Mouse (Mus musculus) granulocyte monocyte progenitor cell, adult 5-6 weeks (primary cell): ENCODE measurements around the gene B4galnt2. TPM values are rescaled to one million over a fixed set of nuclear protein-coding genes. Genes with fewer than 3 reads are reported as not detected.
A peak's percentile ranks its signal among the peaks of the same experiment; 100 is the strongest.

Source experiments
- ATAC-seq: replicated peaks from 2 replicates; pipeline ENCODE4 v1.8.0; 2016; ENCODE audit warnings: mild to moderate bottlenecking, moderate TSS enrichment, inconsistent platforms; ENCODE audit not compliant: poor library complexity, severe bottlenecking
- total RNA-seq, 2 experiments: library from RNA; stranded (forward) in 1 of 2; stranded (reverse) in 1 of 2; fragments of 200-712, 200-1000 nt in 1 of 2; fragments of >200 nt in 1 of 2; fragmentation: Nextera tagmentation in 1 of 2; gene quantifications; 2 replicates each; pipeline ENCODE4 v1.2.3; 2014 to 2017

B4galnt2 gene
- total RNA-seq, 2 experiments from 2014 or later: not detected

DNA sequence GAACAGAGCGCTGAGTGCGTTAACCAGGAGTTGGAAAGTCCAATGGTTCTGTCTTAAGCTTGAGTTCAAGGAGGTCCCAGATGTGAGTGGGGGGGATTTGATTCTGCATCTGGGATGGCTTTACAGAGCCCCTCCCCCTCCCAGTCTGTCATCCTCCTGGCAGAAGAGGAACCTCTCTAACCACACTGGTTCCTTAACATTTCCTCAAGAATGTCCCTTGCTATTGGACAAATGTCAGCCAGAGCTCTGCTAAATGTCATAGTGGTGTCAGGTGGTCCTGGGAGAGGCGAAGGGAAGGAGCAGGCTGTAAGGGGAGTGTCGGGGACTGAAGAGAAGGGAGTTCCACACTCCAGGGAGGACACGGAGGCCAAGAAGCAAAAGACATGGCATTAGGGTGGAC is 71.7 kb downstream of the B4galnt2 start:
- peak; percentile 76 for ATAC-seq

DNA sequence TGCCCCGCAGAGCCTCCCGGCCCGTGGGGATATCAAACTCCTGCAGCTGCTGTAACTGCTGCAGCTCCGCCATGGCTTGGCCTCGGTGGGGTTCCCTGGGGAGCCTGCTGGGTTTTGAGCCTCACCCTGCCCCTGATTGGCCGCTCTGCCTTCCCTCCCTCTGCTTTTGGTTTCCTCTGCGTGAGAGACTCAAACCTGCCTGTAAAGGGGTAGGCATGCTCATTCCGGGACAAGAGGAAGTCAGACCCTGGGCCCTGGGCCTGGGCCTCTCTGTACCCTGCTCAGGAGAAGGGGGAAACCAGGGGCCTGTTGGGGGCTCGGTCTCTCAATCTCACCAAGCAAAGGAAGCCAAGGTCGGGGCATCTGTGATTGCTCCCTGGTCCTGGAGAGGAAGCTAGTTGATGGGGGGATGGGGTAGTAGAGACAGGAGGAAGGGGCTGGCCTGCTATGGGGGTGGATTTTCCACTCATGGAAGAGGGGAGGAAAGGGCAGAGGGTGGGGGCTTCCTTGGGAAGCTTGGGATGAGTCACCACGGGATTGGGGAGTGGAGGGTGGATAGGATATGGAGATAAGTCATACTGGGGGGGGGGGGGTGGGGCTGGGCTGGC is 72.5 kb downstream of the B4galnt2 start, which contains the start of gene Abi3:
Gene Abi3 (minus strand): TSS at position 403 of the 608 bp plus-strand sequence.
- ATAC-seq: peak; percentile 68

DNA sequence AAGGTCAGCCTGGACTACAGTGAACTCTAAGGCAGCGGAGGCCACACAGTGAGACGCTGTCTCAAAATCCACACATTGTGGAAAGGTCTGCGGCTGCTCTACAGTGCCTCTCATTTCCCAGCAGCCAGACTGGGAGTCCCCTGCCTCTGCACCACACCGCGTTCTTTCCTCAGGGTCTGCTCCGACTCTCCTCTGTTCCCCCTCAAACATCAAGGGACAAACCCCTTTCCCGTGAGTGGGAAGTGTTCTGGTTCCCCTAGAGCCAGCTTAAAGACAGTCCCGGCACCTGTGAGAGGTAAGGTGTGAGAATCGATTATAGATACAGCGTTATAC is 73.2 kb downstream of the B4galnt2 start:
- no peak for ATAC-seq

DNA sequence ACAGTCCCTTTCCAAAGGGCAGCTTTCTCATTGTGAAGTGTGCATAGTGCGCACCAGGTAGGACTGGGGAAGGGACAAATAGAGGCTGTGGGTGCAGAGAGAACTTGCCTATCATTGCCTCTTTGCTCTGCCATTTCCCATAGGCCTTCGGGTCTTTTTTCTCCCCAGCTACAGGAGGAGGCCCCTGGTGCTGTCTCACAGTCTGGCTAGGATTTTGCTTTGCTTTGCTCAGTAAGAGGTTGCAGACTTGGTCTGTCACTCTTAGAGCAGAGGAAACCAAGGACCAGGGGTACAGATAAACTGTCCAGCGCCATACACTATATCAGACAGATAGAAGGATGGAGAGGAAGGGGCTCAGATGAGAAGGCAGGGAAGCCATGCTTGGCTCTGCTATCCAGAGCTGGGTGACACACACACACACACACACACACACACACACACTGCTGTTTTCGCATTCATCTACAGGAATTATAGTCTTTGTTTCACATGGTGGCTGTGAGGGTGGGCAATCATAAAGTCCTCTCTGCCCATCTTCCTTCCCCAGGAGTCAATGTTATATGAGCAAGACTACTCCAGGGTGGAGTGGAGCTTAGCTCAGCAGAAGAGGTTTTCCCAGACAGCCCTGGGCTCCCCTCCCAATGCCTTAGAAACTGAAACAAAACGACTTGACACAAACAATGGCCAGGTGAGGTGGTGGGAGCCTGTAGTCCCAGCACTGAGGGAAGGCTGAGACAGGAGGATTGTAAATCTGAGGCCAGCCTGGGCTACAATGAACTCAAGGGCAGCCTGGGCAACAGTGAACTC is 73.8 kb downstream of the B4galnt2 start:
- no peak for ATAC-seq

DNA sequence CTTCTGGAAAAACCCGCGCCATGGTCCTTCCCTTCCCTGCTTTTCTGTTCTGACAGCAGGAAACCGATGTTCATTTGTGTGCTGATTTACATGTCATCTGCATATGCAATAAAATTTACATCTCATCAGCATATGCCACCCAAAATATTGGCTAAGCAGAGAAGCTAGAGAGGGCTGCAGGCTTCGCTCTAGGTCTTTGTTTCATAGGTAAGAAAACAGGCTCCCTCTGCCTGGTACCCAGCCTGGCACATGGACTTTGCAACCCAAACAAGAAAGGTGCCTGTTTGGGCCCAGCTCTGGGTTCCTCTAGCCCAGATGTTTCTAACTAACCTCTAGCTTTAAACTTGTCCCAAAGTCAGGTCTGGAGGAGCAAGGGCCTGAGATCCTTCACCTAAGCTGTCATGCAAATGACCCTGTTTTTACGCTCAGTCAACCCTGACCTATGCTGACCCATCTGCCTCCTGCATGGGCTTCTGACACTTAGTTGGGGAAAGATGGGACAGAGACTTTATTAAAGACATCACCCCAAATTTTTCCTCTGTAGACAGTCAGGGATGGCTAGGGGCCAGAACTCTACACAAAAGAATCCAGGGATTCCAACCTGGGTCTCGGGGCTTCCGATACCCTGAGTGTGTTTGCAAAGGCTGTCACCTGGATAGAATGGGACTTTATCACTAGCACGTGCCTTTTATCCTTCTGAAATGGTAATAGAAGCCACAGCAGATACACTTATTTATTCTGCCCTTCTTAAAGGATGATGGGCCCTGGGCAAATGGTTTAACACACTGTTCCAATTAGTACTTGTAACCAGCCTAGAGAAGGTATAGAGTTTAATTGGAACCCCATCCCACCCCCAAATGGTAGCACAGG is 75.5 kb downstream of the B4galnt2 start:
- no peak for ATAC-seq

DNA sequence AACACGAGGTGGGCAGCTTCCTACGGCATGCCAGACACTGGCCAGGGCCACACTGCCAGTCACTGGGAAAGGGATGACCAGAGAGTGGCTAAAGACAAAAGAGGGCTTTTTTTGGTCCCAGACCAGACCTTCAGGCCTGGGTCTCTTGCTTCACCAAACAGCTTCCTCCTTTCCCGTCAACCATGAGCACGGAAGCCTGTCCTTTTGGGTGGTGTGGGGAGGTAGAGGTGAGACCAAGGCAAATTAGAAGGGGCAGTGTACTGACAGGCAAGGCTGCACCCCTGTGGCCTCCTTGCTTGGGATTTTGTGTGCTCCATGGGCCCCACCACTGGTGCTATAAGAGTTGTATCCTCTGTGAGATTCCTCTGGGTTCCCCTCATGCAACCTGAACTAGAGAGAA is 76.1 kb downstream of the B4galnt2 start:
- no peak for ATAC-seq

DNA sequence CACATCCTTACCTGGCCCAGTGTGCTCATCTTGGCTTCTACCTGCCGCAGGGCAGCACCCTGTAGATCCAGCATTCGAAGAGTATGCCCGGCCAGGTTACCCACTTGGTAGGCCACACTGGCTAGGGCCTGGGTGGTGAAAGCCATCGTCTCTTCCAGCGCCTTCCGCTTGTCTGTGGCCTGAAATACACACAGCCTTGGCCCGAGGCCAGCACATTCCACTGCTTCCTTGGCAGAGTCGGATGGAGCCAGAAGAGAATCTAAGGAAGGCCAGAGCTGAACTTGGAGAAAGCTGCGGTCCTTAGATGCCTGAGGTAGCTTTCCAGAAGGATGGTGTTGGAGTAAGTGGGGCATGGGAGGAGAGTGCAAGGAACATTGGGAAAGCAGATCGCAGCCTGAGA is 77.6 kb downstream of the B4galnt2 start, which contains the start of gene Gngt2:
Gene Gngt2 (plus strand): TSS at position 158 of the 400 bp plus-strand sequence.
- no peak for ATAC-seq

DNA sequence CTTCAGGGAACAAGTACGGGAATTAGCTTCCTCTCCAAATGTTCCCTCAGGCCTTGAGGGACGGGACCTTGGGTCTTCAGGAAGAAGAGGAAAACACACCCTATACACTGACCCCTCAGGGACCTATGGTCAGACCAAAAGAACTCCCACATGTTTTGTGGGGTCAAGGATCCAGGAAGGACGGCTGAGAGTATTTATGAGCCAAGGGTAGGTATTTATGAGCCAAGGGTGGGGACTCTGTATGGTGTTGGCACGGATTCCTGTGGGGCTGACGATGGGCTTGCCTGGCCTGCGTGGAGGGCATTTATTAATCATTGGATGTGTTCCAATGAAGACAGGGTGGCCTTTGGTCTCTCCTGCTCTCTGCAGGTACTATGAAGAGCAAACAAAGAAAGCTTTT is 78.3 kb downstream of the B4galnt2 start:
- no peak for ATAC-seq

DNA sequence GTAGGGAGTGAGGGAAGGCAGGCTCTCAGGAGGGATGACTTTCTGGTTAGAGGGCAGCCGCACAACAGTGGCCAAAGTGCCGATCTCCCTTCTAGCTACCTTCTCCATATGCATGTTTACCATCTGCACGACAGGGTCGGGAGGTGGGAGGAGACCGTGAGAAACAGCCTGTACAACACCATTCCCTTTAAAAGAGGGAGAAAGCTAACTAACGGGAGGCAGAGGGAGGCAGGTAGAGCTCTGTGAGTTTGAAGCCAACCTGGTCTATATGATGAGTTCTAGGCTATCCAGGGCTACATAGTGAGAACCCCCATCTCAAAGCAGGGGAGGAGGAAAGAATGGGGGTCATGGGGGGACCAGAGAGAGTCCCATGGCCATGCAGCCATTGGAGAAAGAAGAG is 78.9 kb downstream of the B4galnt2 start:
- ATAC-seq: no peak

DNA sequence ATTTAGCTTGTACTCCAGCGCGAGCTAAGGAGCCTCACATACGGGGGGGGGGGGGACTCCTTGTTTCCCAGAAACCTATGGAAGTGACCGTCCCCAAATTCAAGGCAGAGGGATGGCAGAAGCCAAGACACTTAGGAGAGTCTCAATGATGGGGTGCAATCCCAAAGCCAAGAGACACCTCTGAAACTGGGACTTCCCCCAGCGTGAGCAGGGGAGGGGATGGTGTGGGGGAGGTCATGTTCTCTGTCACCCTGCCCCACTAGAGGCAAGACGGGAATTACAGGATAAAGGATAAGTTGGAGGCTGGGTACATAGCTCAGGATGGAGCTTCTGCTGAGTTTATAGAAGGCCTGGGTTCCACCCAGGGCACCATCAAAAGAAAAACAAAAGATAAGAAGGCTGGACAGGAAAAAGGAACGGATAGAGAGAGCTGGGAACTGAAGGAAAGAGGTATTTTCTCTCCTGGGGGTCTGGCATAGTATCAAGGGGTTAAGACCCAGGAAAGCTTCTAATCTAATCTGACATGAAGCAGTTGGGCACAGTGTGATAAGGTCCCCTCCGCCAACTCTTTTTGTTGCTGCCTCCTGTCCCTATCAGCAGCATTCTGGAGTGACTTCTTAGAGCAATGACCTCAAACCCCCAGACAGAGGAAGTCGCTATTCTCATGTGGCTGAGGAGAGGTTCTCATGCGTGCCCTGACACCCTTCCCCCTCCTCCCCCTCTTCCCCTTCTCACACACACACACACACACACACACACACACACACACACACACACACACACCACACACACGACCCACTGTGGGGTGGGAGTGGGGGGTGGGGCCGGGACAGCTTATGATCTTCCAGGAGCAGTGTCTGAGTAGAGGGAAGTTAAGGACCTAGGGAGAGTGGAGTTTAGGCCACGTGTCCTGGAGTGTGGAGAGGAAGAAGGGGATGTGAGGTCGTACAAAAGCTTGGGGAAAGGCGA is 79.7 kb downstream of the B4galnt2 start:
- peak; percentile 20 for ATAC-seq

DNA sequence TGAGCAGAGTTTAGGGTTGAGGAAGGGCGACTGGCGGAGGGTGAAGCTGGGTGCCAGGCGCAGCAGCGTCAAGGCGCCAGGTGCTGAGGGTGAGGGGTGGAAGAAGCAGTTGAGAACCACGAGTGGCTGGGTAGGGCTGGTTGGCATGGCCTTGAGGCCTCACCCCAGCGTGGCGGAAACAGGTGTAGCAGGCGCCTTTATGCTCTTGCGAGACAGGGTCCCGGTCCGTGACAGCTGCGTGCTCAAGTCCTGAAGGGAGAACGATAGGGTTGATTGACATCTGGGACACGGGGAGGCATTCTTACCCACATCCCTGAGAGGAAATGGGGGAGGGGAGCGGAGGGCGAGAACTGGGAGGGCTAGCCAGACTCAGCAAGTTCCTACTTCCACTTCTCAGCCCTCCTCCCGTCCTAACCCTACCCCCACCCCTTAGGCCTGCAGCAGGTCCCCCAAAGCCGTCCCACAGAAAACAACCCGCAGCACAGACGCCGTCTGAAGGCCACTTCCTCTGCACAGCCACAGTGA is 80.5 kb downstream of the B4galnt2 start:
- peak; percentile 74 for ATAC-seq

DNA sequence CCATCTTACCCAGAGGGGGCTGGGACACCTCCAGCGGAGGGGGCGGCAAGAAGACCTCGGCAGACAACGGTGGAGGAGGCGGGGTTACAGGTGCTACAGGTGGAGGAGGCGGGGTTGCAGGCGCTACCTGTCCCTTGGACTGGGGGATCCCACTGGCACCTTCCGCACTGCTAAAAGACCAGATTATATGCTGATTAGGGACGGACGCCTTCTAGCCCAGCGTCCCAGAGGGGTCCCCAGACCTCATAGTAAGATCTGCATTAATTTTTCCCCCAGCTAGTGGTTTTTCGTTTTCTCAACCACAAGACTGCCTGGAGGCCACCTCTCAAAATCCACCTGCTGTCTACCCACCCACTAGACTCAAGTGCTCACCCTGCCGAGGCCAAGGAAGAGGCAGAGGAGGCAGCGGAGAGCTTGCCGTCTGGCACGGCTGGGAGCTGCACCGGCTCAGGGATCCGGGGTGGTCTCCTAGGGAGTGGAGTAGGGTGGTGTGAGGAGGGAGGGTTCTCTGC is 81.0 kb downstream of the B4galnt2 start:
- ATAC-seq: no peak

DNA sequence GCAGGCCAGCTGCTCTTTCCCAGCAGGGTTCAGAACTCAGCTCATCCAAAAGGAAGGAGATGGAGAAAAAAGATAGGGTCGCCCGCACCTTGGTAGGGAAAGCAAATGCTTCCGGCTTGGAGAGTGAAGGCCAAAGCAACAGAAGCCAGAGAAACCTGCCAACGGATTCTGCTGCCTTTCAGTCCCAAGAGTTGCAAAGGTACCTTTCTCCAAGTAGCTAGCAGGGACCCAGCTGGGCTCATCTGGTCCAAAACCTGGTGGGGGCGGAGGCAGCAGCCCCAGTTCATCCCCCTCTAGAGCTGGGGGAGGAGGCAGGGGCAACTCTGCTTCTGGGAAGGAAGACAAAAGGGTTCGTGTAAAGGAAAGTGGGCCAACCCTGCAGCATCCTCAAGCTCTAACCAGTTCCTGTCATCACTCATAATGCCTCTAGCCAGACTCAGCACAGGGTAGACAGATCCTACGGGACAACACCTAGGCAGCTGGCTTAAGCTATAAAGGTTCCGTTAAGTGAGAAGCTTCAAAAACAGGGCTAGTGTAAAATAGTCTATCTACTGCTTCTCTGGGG is 81.6 kb downstream of the B4galnt2 start:
- ATAC-seq: no peak

DNA sequence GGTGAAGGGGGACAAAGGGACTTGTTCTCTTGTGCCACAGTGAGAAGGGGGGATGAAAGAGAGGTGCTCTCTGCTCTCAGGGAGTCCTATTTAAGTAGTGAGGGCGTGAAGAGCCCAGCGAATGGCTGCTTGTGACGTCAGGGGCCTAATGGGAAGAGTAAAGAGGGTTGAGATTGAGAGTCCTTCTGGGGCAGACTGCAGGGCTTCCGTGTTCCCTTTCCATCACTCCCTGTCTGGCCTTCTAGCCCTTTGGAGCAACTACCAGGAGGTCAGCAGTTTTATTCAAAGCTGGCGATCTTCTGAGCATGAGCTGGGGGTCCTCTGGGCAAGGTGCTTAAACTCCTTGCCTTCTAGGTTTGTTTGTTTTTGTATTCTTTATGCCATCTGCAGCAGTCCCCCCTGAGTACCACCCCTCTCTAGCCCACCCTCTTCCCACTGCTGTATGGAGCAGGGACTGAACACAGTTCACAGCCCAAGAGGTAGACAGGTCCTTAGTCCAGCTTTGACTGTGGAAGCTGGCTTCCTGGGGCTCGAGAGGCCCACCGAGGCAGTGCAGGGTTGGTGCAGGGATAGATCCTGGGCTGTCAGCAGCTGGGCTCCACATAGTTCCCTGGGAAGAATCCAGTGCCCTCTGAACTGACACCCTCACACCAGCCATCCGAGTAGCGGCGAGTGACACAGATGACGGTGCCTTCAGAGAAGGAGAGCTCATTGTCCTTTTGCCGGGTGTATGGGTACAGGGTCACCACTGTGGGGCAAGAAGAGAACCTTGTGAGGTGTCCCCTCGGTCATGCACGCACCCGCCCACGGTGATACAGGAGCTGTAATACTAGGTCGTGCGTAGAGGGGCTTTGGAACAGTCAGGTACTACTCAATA is 82.3 kb downstream of the B4galnt2 start:
- ATAC-seq: no peak

DNA sequence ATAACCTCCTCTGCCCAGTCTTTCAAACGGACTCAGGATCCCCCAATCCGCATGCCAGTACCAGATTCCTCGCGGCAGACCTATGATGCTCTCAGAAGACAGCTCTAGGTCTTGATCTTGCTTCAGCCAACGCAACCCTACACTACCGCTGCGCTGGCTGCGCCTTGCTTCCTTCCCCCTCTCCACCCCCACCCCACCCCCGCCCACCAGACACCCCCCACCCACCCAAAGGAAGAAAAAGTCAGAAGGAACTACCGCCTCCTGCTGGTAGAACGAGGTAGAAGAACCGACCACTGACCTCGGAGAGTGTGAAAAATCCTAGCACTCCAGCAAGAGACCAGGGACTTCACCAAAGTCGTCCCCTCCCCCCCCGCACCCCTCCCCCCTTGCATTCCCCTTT is 83.0 kb downstream of the B4galnt2 start:
- ATAC-seq: no peak

DNA sequence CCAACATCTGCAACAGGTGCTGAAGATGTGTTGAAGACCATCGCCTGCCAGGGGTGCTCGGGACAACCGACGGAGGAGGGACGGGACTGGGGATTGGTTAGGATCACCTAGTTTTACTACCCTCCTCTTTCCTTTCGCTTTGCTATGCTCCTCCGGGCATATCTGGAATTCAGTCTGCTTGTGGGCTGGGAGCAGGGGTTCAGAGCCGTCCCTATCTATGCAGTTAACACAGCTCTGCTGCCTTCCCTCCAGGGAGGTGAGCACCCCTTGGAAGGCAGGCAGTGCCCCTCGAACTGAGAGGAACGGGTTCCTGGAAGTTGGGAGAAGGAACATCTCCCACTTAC is 83.4 kb downstream of the B4galnt2 start:
- no peak for ATAC-seq

DNA sequence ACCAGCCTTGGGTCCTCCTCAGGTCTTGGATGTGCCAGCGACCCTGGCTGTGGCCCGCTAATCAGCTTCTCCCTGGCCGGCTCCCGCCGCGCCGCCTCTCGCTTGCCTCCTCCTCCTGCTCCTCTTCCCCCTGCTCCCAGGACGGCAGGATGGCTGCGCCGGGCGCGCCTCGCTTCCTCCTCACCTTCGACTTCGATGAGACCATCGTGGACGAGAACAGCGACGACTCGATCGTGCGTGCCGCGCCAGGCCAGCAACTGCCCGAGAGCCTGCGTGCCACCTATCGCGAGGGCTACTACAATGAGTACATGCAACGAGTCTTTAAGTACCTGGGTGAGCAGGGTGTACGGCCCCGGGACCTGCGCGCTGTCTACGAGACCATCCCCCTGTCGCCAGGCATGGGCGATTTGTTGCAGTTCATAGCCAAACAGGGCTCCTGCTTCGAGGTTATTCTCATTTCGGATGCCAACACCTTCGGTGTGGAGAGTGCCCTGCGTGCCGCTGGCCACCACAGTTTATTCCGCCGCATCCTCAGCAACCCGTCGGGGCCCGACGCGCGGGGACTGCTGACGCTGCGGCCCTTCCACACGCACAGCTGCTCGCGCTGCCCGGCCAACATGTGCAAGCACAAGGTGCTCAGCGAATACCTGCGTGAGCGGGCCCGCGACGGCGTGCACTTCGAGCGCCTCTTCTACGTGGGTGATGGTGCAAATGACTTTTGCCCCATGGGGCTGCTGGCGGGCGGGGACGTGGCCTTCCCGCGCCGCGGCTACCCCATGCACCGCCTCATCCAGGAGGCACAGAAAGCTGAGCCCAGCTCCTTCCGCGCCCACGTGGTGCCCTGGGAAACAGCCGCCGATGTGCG is 84.0 kb downstream of the B4galnt2 start:
- 0 out of 2 replicates have a peak, but pooled peaks have one; percentile 2 for ATAC-seq
